Mouse (Mus musculus): ENCODE results near the gene Ugt1a8. TPM values are rescaled to one million over a fixed set of nuclear protein-coding genes. Genes with fewer than 3 reads are reported as not detected.

The Ugt1a8 gene
- total and polyA plus RNA-seq, 2 experiments: 0.07 to 4.0 TPM

- H3K27ac ChIP-seq (replicated peaks; ENCODE audit: insufficient read depth, low read depth, low read length): no peak overlapping the region
- no peak overlapping the region for H3K9ac ChIP-seq (ENCODE audit: low read depth, low read length)
- H3K79me2 ChIP-seq (ENCODE audit: control insufficient read depth, insufficient read depth, low read length): no peaks in the 10 kb centered on the region
- DNase-seq (ENCODE audit: extremely low read depth, low read depth, low spot score): no peak
- 52% methylated on average over 3 of the region's 3 CpGs for WGBS
- no peak overlapping the region for H3K4me3 ChIP-seq (ENCODE audit: insufficient read depth, low read depth, low read length)
- no peaks in the 10 kb centered on the region for H3K4me1 ChIP-seq (ENCODE audit: control insufficient read depth, insufficient read depth, low read length)
- no peaks in the 10 kb centered on the region for H3K27me3 ChIP-seq (ENCODE audit: control insufficient read depth, insufficient read depth, low read length)
- H3K36me3 ChIP-seq (ENCODE audit: control insufficient read depth, insufficient read depth, low read length): no peaks in the 10 kb centered on the region
- no peak for TF ChIP-seq CTCF (IDR thresholded peaks at IDR 0.05; ENCODE audit: low read depth, low read length)
- no peak for TF ChIP-seq POLR2A (IDR thresholded peaks at IDR 0.05; ENCODE audit: extremely low read depth, insufficient read depth, low read length)
Measured at GRCm38 (mm10) chr1:88232664-88233380, 145.2 kb downstream of the Ugt1a8 start.

GRCm38 (mm10) chr1:88233421-88234247, 146.0 kb downstream of the Ugt1a8 start:
- TF ChIP-seq CTCF (IDR thresholded peaks at IDR 0.05; ENCODE audit: low read depth, low read length): no peak
- no peak for TF ChIP-seq POLR2A (IDR thresholded peaks at IDR 0.05; ENCODE audit: extremely low read depth, insufficient read depth, low read length)
- no peaks in the 10 kb centered on the region for H3K79me2 ChIP-seq (ENCODE audit: control insufficient read depth, insufficient read depth, low read length)
- no peak overlapping the region for H3K27ac ChIP-seq (replicated peaks; ENCODE audit: insufficient read depth, low read depth, low read length)
- H3K27me3 ChIP-seq (ENCODE audit: control insufficient read depth, insufficient read depth, low read length): no peaks in the 10 kb centered on the region
- no peaks in the 10 kb centered on the region for H3K36me3 ChIP-seq (ENCODE audit: control insufficient read depth, insufficient read depth, low read length)
- WGBS: 71% methylated on average over 14 of the region's 14 CpGs
- H3K4me1 ChIP-seq (ENCODE audit: control insufficient read depth, insufficient read depth, low read length): no peaks in the 10 kb centered on the region
- H3K4me3 ChIP-seq (ENCODE audit: insufficient read depth, low read depth, low read length): no peak overlapping the region
- H3K9ac ChIP-seq (ENCODE audit: low read depth, low read length): no peak overlapping the region
- DNase-seq (ENCODE audit: extremely low read depth, low read depth, low spot score): no peak

GRCm38 (mm10) chr1:88234248-88234610, 146.6 kb downstream of the Ugt1a8 start:
- Histone ChIP-seq H3K4me1 (ENCODE audit: control insufficient read depth, insufficient read depth, low read length) (no peaks in the 10 kb centered on the region), H3K27ac (replicated peaks; ENCODE audit: insufficient read depth, low read depth, low read length) (no peak overlapping the region), H3K36me3 (ENCODE audit: control insufficient read depth, insufficient read depth, low read length) (no peaks in the 10 kb centered on the region), H3K27me3 (ENCODE audit: control insufficient read depth, insufficient read depth, low read length) (no peaks in the 10 kb centered on the region), H3K9ac (ENCODE audit: low read depth, low read length) (no peak overlapping the region), H3K79me2 (ENCODE audit: control insufficient read depth, insufficient read depth, low read length) (no peaks in the 10 kb centered on the region), H3K4me3 (ENCODE audit: insufficient read depth, low read depth, low read length) (no peak overlapping the region)
- TF ChIP-seq POLR2A (IDR thresholded peaks at IDR 0.05; ENCODE audit: extremely low read depth, insufficient read depth, low read length): no peak
- TF ChIP-seq CTCF (IDR thresholded peaks at IDR 0.05; ENCODE audit: low read depth, low read length): no peak
- 69% methylated on average over 4 of the region's 4 CpGs for WGBS
- no peak for DNase-seq (ENCODE audit: extremely low read depth, low read depth, low spot score)

DNA sequence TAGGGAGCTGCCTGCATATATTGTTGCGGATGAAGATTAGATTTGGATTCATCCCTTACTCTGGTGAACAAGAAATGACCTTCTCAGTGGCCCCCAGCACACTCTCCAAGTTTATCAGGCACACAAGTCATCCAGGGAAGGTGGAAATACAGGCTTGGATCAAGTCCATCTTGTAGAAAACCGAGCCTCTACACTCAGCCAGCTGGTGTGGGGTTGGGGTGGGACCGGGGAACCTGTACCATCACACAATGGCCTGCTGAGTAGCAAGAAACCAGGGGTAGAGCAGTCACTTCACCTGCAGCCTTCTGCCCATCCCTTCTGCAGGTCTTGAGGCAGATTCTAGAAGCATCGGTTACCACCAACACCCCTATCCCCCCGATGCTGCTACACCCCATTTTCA, 147.0 kb downstream of the Ugt1a8 start:
- Histone ChIP-seq H3K4me1 (ENCODE audit: control insufficient read depth, insufficient read depth, low read length) (no peaks in the 10 kb centered on the region), H3K27ac (replicated peaks; ENCODE audit: insufficient read depth, low read depth, low read length) (no peak overlapping the region), H3K9ac (ENCODE audit: low read depth, low read length) (no peak overlapping the region), H3K79me2 (ENCODE audit: control insufficient read depth, insufficient read depth, low read length) (no peaks in the 10 kb centered on the region), H3K4me3 (ENCODE audit: insufficient read depth, low read depth, low read length) (no peak overlapping the region), H3K27me3 (ENCODE audit: control insufficient read depth, insufficient read depth, low read length) (no peaks in the 10 kb centered on the region), H3K36me3 (ENCODE audit: control insufficient read depth, insufficient read depth, low read length) (no peaks in the 10 kb centered on the region)
- no peak for DNase-seq (ENCODE audit: extremely low read depth, low read depth, low spot score)
- WGBS: 51% methylated on average over 5 of the region's 5 CpGs
- no peak for TF ChIP-seq POLR2A (IDR thresholded peaks at IDR 0.05; ENCODE audit: extremely low read depth, insufficient read depth, low read length)

- Histone ChIP-seq H3K27me3 (ENCODE audit: control insufficient read depth, insufficient read depth, low read length) (no peaks in the 10 kb centered on the region), H3K36me3 (ENCODE audit: control insufficient read depth, insufficient read depth, low read length) (no peaks in the 10 kb centered on the region), H3K79me2 (ENCODE audit: control insufficient read depth, insufficient read depth, low read length) (no peaks in the 10 kb centered on the region), H3K27ac (replicated peaks; ENCODE audit: insufficient read depth, low read depth, low read length) (no peak overlapping the region), H3K9ac (ENCODE audit: low read depth, low read length) (no peak overlapping the region), H3K4me1 (ENCODE audit: control insufficient read depth, insufficient read depth, low read length) (no peaks in the 10 kb centered on the region), H3K4me3 (ENCODE audit: insufficient read depth, low read depth, low read length) (no peak overlapping the region)
- DNase-seq (ENCODE audit: extremely low read depth, low read depth, low spot score): no peak
- 66% methylated on average over 11 of the region's 11 CpGs for WGBS
- TF ChIP-seq CTCF (IDR thresholded peaks at IDR 0.05; ENCODE audit: low read depth, low read length) (no peak), POLR2A (IDR thresholded peaks at IDR 0.05; ENCODE audit: extremely low read depth, insufficient read depth, low read length) (no peak)
Measured at GRCm38 (mm10) chr1:88235046-88235893, 147.7 kb downstream of the Ugt1a8 start.
